Mouse (Mus musculus): ENCODE data around the gene Itga7. TPM values are rescaled to one million over a fixed set of nuclear protein-coding genes. Genes with fewer than 3 reads are reported as not detected.

Itga7 gene
- polyA plus RNA-seq, 1 experiment from 2014 or later, result 3.6 TPM

Other genes with a start within 250 kb of the Itga7 start
- 96.2 and 103 TPM in 2 replicates for gene Rab5b, start 237.6 kb upstream of the Itga7 start, polyA plus RNA-seq (2016; fragmentation: Nextera tagmentation; extraction: Ambion mirVana)
- 3.5 and 6.0 TPM in 2 replicates for gene Pmel, start 229.6 kb upstream of the Itga7 start, polyA plus RNA-seq (2016; fragmentation: Nextera tagmentation; extraction: Ambion mirVana)
- 74.5 and 75.3 TPM in 2 replicates for gene Cdk2, start 228.8 kb upstream of the Itga7 start, polyA plus RNA-seq (2016; fragmentation: Nextera tagmentation; extraction: Ambion mirVana)
- 6.9 and 7.3 TPM in 2 replicates for gene Dgka, start 189.0 kb upstream of the Itga7 start, polyA plus RNA-seq (2016; fragmentation: Nextera tagmentation; extraction: Ambion mirVana)
- 46.3 and 48.5 TPM in 2 replicates for gene Pym1, start 185.9 kb upstream of the Itga7 start, polyA plus RNA-seq (2016; fragmentation: Nextera tagmentation; extraction: Ambion mirVana)
- gene Mmp19, start 142.9 kb upstream of the Itga7 start, polyA plus RNA-seq (2016; fragmentation: Nextera tagmentation; extraction: Ambion mirVana), result 0.27 and 0.63 TPM in 2 replicates
- 61.1 and 64.1 TPM in 2 replicates for gene Dnajc14, start 129.8 kb upstream of the Itga7 start, polyA plus RNA-seq (2016; fragmentation: Nextera tagmentation; extraction: Ambion mirVana)
- 20.5 and 21.4 TPM in 2 replicates for gene Tmem198b, start 129.4 kb upstream of the Itga7 start, polyA plus RNA-seq (2016; fragmentation: Nextera tagmentation; extraction: Ambion mirVana)
- 196 and 204 TPM in 2 replicates for gene Sarnp, start 116.5 kb upstream of the Itga7 start, polyA plus RNA-seq (2016; fragmentation: Nextera tagmentation; extraction: Ambion mirVana)
- gene Ormdl2, start 112.2 kb upstream of the Itga7 start, polyA plus RNA-seq (2016; fragmentation: Nextera tagmentation; extraction: Ambion mirVana), result 26.3 and 41.4 TPM in 2 replicates
- 10.7 and 11.5 TPM in 2 replicates for gene Gdf11, start 42.1 kb upstream of the Itga7 start, polyA plus RNA-seq (2016; fragmentation: Nextera tagmentation; extraction: Ambion mirVana)
- gene Cd63, start 32.8 kb upstream of the Itga7 start, polyA plus RNA-seq (2016; fragmentation: Nextera tagmentation; extraction: Ambion mirVana), result 258 and 273 TPM in 2 replicates
- gene Rdh5, start 10.9 kb upstream of the Itga7 start, polyA plus RNA-seq (2016; fragmentation: Nextera tagmentation; extraction: Ambion mirVana), result 11.3 and 15.7 TPM in 2 replicates
- gene Bloc1s1, start 9.8 kb upstream of the Itga7 start, polyA plus RNA-seq (2016; fragmentation: Nextera tagmentation; extraction: Ambion mirVana), result 210 and 235 TPM in 2 replicates
- gene Mettl7b, start 27.2 kb downstream of the Itga7 start, polyA plus RNA-seq (2016; fragmentation: Nextera tagmentation; extraction: Ambion mirVana), result not detected in 2 replicates
- not detected in 2 replicates for gene Olfr9, start 55.6 kb downstream of the Itga7 start, polyA plus RNA-seq (2016; fragmentation: Nextera tagmentation; extraction: Ambion mirVana)
- gene Olfr763, start 77.0 kb downstream of the Itga7 start, polyA plus RNA-seq (2016; fragmentation: Nextera tagmentation; extraction: Ambion mirVana), result not detected in 2 replicates
- not detected in 2 replicates for gene Olfr764-ps1, start 106.1 kb downstream of the Itga7 start, polyA plus RNA-seq (2016; fragmentation: Nextera tagmentation; extraction: Ambion mirVana)
- not detected in 2 replicates for gene Olfr765, start 116.2 kb downstream of the Itga7 start, polyA plus RNA-seq (2016; fragmentation: Nextera tagmentation; extraction: Ambion mirVana)
- not detected in 2 replicates for gene Olfr766-ps1, start 135.2 kb downstream of the Itga7 start, polyA plus RNA-seq (2016; fragmentation: Nextera tagmentation; extraction: Ambion mirVana)
- gene Olfr767, start 149.1 kb downstream of the Itga7 start, polyA plus RNA-seq (2016; fragmentation: Nextera tagmentation; extraction: Ambion mirVana), result not detected in 2 replicates
- not detected in 2 replicates for gene Olfr768, start 165.6 kb downstream of the Itga7 start, polyA plus RNA-seq (2016; fragmentation: Nextera tagmentation; extraction: Ambion mirVana)
- gene Olfr769, start 184.0 kb downstream of the Itga7 start, polyA plus RNA-seq (2016; fragmentation: Nextera tagmentation; extraction: Ambion mirVana), result not detected in 2 replicates
- gene Olfr770, start 205.2 kb downstream of the Itga7 start, polyA plus RNA-seq (2016; fragmentation: Nextera tagmentation; extraction: Ambion mirVana), result not detected in 2 replicates
- gene Olfr771, start 230.9 kb downstream of the Itga7 start, polyA plus RNA-seq (2016; fragmentation: Nextera tagmentation; extraction: Ambion mirVana), result not detected in 2 replicates
- not detected in 2 replicates for gene Olfr772, start 244.1 kb downstream of the Itga7 start, polyA plus RNA-seq (2016; fragmentation: Nextera tagmentation; extraction: Ambion mirVana)